Mouse (Mus musculus) thymus, postnatal 36 days (tissue): ENCODE measurements at regions not wholly inside any gene's neighbourhood (a gene's known extent, or its start where the extent isn't known, plus 50 kb on each side); places are given as distances from the start of the nearest gene placed in this dataset.

Experiments used
- DNase-seq, 2 experiments: peaks; one replicate each; pipeline ENCODE4 v3.0.0; 2022; ENCODE audit warnings: mixed read lengths in 2 of 2

DNA sequence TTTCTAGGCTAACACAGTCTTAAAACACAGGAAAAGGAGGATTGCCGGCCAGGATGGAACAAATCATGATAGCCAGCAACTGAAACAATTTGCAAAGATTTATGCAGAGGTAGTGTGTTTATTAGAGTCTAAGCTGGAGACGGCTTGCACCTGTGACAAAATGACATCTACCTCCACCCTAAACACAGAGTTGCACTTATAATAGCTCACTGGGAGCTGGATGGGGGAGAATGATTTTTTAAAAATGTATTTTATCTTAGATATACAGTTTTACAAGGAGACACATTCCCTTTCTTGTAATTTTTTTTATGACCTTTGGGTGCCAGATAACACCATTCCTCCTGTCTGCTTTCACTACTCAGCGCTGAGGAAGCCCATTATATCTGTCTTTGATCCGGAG, 76.7 kb upstream of the Zfhx3 start:
- DNase-seq: no peak

DNA sequence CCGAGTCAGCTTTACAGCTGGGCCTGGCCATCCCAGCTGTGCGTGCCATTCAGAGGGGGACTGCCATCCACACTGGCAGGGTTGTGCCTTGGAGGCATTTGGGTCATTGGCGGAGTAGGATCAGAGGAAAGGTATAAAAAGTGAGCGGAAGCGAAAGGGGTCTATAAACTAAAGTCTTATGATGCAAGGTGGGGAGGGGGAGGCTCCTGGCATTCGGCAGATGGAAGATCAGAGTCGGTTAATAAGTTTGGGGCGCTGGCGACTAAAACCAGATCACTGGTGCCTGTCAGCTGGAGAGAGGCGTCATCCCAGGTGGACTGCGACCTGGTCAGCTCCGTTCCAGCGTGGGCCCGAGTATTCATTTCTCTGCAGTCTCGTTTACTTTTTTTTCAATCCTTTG, 70.7 kb upstream of the Zfhx3 start:
- no peak for DNase-seq

DNA sequence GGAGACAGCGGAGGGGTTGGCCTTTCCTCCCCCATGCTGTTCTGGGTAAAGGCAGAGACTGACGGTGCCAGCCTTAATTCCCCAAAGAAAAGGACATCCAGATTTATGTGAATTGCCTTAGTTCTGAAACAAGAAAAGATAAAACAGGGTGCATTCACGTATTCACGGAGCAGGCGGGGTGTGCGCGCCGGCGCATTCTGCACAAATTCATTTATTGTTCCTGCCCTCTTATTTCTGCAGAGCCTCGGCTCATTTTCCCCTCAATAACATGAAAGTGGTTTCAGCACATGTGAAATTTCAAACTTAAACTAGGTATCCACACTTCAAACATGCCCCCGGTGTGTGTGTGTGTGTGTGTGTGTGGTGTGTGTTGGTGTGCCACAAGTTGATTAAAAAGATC, 70.3 kb upstream of the Zfhx3 start:
- DNase-seq: no peak

DNA sequence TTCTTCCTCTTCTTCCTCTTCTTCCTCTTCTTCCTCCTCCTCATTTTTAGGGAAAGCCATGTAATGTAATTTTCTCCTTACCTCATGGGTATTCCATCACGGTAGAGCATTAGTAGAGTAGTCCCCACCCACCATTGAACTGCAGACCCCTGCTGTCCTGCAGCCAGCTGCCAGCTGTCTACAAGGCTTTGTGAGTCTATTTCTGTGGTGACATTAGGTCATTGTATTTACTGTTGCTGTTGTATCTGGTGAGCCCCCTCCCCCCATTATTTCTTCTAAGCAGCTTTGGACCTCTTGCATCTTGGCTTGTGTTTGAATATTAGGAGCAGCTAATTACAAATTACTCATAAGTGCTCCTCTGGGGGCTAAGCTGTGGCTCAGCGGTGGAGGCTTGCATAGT, 66.0 kb upstream of the Zfhx3 start:
- no peak for DNase-seq

DNA sequence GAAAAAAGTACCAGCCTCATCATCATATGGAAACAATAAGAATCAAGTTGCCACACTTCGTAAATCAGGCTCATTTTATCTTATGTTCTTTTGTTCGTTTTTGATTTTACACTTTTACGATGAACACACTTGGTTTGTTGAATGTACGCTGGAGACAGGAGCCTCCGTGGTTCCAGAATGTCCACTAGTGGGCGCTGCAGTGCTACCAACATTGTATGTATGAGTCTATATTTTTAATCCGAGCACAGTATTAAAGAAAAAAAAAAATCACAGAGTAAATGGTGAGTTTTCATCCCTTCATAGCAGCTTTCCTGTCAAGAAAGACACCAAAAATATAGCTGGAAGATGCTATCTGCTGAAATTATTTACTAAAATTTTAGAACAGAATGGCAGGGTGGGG, 60.6 kb upstream of the Zfhx3 start:
- DNase-seq: peak; percentile 13 to 16

GRCm38 (mm10) chr8:107885547-107885946, 56.9 kb upstream of the Zfhx3 start:
- DNase-seq: no peak

- DNase-seq: no peak
Measured at GRCm38 (mm10) chr8:107885971-107886370, 56.5 kb upstream of the Zfhx3 start.

GRCm38 (mm10) chr8:107886516-107887253, 55.8 kb upstream of the Zfhx3 start:
- DNase-seq: no peak

- DNase-seq: no peak
Measured at GRCm38 (mm10) chr8:107887333-107887732, 55.1 kb upstream of the Zfhx3 start.

DNA sequence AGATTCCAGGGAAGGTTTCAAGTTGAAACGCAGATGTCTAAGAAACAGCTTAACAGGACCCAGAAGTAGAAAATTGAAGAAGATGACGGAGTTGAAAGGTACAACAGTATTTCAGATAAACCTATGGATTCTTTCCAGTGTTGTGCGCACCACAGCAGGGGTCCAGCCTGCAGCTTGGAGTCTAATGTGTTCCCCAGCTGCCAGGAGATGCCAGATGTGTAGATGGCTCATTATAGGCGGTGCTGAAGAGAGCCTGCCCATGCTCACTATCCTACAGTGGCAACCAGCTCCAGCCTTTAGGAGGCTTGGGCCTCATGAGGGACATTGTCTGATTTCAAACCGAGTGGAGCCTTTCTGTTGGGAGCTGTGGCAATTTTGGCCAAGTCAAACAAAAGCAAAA, 51.5 kb upstream of the Zfhx3 start:
- DNase-seq: no peak
